Mouse (Mus musculus) stomach, embryonic 14.5 days (tissue): ENCODE measurements around the gene Dpp8. TPM values are rescaled to one million over a fixed set of nuclear protein-coding genes. Genes with fewer than 3 reads are reported as not detected.

Experiments used
- ATAC-seq: fragments of 200-750 bp; cut with Nextera tagmentation; 2 replicates; pipeline ENCODE4 v1.8.0; 2017; ENCODE audit warnings: low read depth, moderate TSS enrichment; ENCODE audit not compliant: insufficient number of reproducible peaks, insufficient read depth, low FRiP score
- H3K27ac ChIP-seq: fragments of 300-500 bp; sonication (generic); 2 replicates; pipeline ENCODE4 v1.5.1; 2014; ENCODE audit warnings: mild to moderate bottlenecking, low read length, moderate library complexity, mixed read lengths
- H3K27me3 ChIP-seq: fragments of 300-500 bp; sonication (generic); 2 replicates; pipeline ENCODE4 v1.6.1; 2014; ENCODE audit warnings: low read length, control low read depth, mixed read lengths; ENCODE audit not compliant: control insufficient read depth, insufficient read depth
- H3K36me3 ChIP-seq: fragments of 300-500 bp; sonication (generic); 2 replicates; pipeline ENCODE4 v1.6.1; 2014; ENCODE audit warnings: mild to moderate bottlenecking, control low read depth, low read length, moderate library complexity, mixed read lengths; ENCODE audit not compliant: control insufficient read depth, insufficient read depth
- H3K4me1 ChIP-seq: fragments of 300-500 bp; sonication (generic); 2 replicates; pipeline ENCODE4 v1.6.1; 2014; ENCODE audit warnings: low read length, control low read depth, mixed read lengths; ENCODE audit not compliant: control insufficient read depth, insufficient read depth
- H3K4me2 ChIP-seq: fragments of 300-500 bp; sonication (generic); replicated peaks from 2 replicates; pipeline ENCODE4 v1.6.1; 2014; ENCODE audit warnings: low read depth, low read length, control low read depth
- H3K4me3 ChIP-seq: fragments of 300-500 bp; sonication (generic); 2 replicates; pipeline ENCODE4 v1.5.1; 2014; ENCODE audit warnings: low read depth, low read length, control low read depth
- H3K9ac ChIP-seq: fragments of 300-500 bp; sonication (generic); replicated peaks from 2 replicates; pipeline ENCODE4 v1.6.1; 2014; ENCODE audit warnings: low read depth, mild to moderate bottlenecking, control low read depth, low read length, moderate library complexity, mixed read lengths
- H3K9me3 ChIP-seq: fragments of 300-500 bp; sonication (generic); 2 replicates; pipeline ENCODE4 v1.6.1; 2016; ENCODE audit warnings: low read depth, low read length, control low read depth; ENCODE audit not compliant: control insufficient read depth
- WGBS: fragments of 180-500 bp; shearing (Covaris S2); extraction: QIAGEN DNeasy Blood & Tissue Kit; methylation state at CpG from one replicate; pipeline ENCODE4 v1.1.7; 2014; 5-methylcytosine and 5-hydroxymethylcytosine counted together
- polyA plus RNA-seq: library from polyadenylated mRNA; unstranded; fragments of >200 nt; fragmentation: Nextera tagmentation; extraction: Ambion mirVana; gene quantifications from 2 replicates; pipeline ENCODE4 v1.2.1, GENCODE M21; 2014

The Dpp8 gene
- polyA plus RNA-seq, 1 experiment from 2014 or later, result 33.1 TPM

DNA sequence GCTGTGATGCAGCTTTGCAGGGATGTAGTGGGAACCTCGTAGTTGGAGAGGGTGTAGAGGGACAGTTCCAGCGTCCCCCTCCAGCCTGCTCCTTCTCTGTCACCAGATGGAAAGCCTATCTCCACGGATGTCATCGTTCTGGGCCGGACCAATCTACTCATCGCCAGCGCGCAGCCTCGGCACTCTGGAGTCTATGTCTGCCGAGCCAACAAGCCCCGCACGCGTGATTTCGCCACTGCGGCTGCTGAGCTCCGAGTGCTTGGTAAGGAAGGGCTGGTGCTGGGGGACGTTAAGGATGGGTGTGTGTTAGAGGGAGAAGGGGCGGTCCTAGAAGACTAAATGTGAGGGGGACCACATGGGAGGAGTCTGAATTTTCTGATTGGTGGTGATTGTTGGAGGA lies 90.3 kb downstream of the Dpp8 start:
- no peaks in the 10 kb centered on the region for H3K9me3 ChIP-seq
- H3K27ac ChIP-seq, result no peak overlapping the region
- peaks cover 29% of the 10 kb centered on the region; the same call in 1 of the 2 replicates for H3K36me3 ChIP-seq
- ATAC-seq, result no peak
- H3K4me3 ChIP-seq, result no peak overlapping the region
- 23% methylated on average over 18 of the region's 18 CpGs for WGBS
- H3K4me1 ChIP-seq, result 0 out of 2 replicates have a peak, but pooled peaks cover 6% of the 10 kb centered on the region
- H3K27me3 ChIP-seq, result no peaks in the 10 kb centered on the region
- H3K9ac ChIP-seq, result no peak overlapping the region
- no peak overlapping the region for H3K4me2 ChIP-seq

DNA sequence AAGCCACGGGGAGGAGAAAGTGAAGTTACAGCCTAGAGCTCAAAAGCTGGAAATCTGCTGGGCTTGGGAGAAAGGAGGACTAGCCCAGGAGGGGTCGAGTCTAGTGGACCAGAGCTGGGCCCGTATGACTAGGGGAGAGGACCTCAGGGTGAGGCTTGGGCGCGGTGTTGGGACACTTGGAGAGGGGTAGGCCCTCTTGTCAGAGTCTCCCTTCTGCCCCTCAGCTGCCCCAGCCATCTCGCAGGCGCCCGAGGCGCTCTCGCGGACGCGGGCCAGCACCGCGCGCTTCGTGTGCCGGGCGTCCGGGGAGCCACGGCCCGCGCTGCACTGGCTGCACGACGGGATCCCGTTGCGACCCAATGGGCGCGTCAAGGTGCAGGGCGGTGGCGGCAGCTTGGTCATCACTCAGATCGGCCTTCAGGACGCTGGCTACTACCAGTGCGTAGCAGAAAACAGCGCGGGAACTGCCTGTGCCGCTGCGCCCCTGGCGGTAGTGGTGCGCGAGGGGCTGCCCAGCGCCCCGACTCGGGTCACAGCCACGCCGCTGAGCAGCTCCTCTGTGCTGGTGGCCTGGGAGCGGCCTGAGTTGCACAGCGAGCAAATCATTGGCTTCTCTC lies 91.4 kb downstream of the Dpp8 start:
- Histone ChIP-seq H3K4me3 (peak overlapping the region; percentile 22), H3K4me2 (peak overlapping the region; percentile 59), H3K27me3 (no peaks in the 10 kb centered on the region), H3K9ac (no peak overlapping the region; the same call in 1 of the 2 replicates), H3K36me3 (peaks cover 22% of the 10 kb centered on the region; the same call in 1 of the 2 replicates), H3K9me3 (no peaks in the 10 kb centered on the region), H3K27ac (no peak overlapping the region), H3K4me1 (0 out of 2 replicates have a peak, but pooled peaks cover 6% of the 10 kb centered on the region)
- 14% methylated on average over 48 of the region's 48 CpGs for WGBS
- ATAC-seq, result peak; percentile 36

DNA sequence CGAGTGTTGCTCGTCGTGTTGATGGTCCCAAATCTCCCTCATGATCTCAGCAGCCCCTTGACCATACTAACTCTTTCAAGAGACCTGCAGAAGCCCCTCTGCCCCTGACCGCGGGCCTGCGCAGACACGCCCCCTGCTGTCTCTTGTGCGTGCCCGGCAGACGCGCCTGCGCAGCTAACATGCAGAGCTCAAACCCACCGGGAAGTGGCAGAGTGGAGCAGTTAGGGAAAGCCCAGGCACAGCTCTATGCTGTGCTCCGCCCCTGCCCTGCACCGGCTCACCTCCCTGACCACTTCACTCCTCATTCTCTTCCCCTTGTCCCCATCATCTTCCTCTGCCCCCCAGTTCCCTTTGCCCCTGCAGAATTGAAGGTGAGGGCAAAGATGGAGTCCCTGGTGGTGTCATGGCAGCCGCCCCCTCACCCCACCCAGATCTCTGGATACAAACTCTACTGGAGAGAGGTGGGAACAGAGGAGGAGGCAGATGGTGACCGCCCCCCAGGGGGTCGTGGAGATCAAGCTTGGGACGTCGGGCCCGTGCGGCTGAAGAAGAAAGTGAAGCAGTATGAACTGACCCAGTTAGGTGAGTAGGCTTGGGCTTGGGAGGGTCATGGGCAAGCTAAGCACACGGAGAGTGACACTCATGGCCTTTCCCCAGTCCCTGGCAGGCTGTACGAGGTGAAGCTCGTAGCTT lies 96.1 kb downstream of the Dpp8 start:
- no peaks in the 10 kb centered on the region for H3K27me3 ChIP-seq
- H3K4me2 ChIP-seq, result 0 out of 2 replicates have a peak overlapping the region, but pooled peaks have one; percentile 12
- no peak overlapping the region for H3K9ac ChIP-seq
- 24% methylated on average over 25 of the region's 25 CpGs for WGBS
- H3K4me1 ChIP-seq, result 0 out of 2 replicates have a peak, but pooled peaks cover 6% of the 10 kb centered on the region
- no peak for ATAC-seq
- peaks cover 16% of the 10 kb centered on the region; the same call in 1 of the 2 replicates for H3K36me3 ChIP-seq
- no peak overlapping the region for H3K4me3 ChIP-seq
- no peaks in the 10 kb centered on the region for H3K9me3 ChIP-seq
- H3K27ac ChIP-seq, result no peak overlapping the region

DNA sequence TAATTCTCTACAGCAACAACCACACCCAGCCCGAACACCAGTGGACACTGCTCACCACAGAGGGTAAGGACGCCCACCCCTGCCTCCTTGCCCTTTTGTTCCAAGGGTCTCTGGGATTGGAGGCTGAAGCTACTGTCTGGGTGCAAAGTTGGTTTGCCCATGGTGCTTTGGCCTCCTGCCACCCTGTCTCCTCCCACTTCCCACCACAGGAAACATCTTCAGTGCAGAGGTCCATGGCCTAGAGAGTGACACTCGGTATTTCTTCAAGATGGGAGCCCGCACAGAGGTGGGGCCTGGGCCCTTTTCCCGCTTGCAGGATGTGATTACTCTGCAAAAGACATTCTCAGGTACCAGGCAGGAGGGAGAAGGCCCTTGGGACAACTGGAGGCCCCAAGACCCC lies 99.5 kb downstream of the Dpp8 start:
- 84% methylated on average over 5 of the region's 5 CpGs for WGBS
- Histone ChIP-seq H3K4me2 (no peak overlapping the region), H3K4me1 (no peaks in the 10 kb centered on the region), H3K27ac (no peak overlapping the region), H3K9me3 (no peaks in the 10 kb centered on the region), H3K36me3 (peaks cover 27% of the 10 kb centered on the region), H3K4me3 (no peak overlapping the region), H3K9ac (no peak overlapping the region), H3K27me3 (no peaks in the 10 kb centered on the region)
- no peak for ATAC-seq

Other genes with a start within 250 kb of the Dpp8 start
- gene Dennd4a, start 221.1 kb upstream of the Dpp8 start, polyA plus RNA-seq, result 10.4 and 11.8 TPM in 2 replicates
- gene Slc24a1, start 80.8 kb upstream of the Dpp8 start, polyA plus RNA-seq, result not detected in 2 replicates
- gene Ints14, start 71.5 kb upstream of the Dpp8 start, polyA plus RNA-seq, result 53.2 and 56.2 TPM in 2 replicates
- 83.8 and 84.6 TPM in 2 replicates for gene Hacd3, start 10.7 kb upstream of the Dpp8 start, polyA plus RNA-seq
- 42.4 and 43.3 TPM in 2 replicates for gene Igdcc4, start 69.1 kb downstream of the Dpp8 start, polyA plus RNA-seq
- gene Igdcc3, start 108.8 kb downstream of the Dpp8 start, polyA plus RNA-seq, result 2.0 and 2.7 TPM in 2 replicates
- gene Parp16, start 162.9 kb downstream of the Dpp8 start, polyA plus RNA-seq, result 6.0 and 6.4 TPM in 2 replicates
- gene Cilp, start 232.8 kb downstream of the Dpp8 start, polyA plus RNA-seq, result 0.78 and 1.0 TPM in 2 replicates